Mouse (Mus musculus) MEL (cell line): Measurements from ENCODE around the gene Syce3. TPM values are rescaled to one million over a fixed set of nuclear protein-coding genes. Genes with fewer than 3 reads are reported as not detected.

Experiments
- DNase-seq: peaks from one replicate; pipeline ENCODE4 v3.0.0; 2011; ENCODE audit warnings: low read depth, low spot score
- H3K27ac ChIP-seq: 2 replicates; pipeline ENCODE4 v1.5.1; 2012; ENCODE audit warnings: low read depth, mild to moderate bottlenecking, control low read depth, low read length, moderate library complexity; ENCODE audit not compliant: control insufficient read depth
- H3K27me3 ChIP-seq, 2 experiments: fragments of 150-350 bp in 1 of 2; sonication (generic) in 1 of 2; 2 replicates each; pipeline ENCODE4 v1.6.1; 2012; ENCODE audit warnings: low read length in 2 of 2, mild to moderate bottlenecking in 2 of 2, improper control_type of control experiment in 1 of 2, moderate library complexity in 1 of 2; ENCODE audit not compliant: insufficient read depth in 2 of 2, control insufficient read depth in 1 of 2
- H3K36me3 ChIP-seq, 2 experiments: 2 replicates each; pipeline ENCODE4 v1.6.1; 2012 to 2014; ENCODE audit warnings: low read length in 2 of 2, improper control_type of control experiment in 1 of 2, inconsistent platforms in 1 of 2, mild to moderate bottlenecking in 1 of 2; ENCODE audit not compliant: insufficient read depth in 2 of 2, control insufficient read depth in 1 of 2
- H3K4me1 ChIP-seq, 2 experiments: fragments of 150-350 bp in 1 of 2; sonication (generic) in 1 of 2; 2 replicates each; pipeline ENCODE4 v1.6.1; 2012; ENCODE audit warnings: low read length in 2 of 2, improper control_type of control experiment in 1 of 2, mild to moderate bottlenecking in 1 of 2; ENCODE audit not compliant: insufficient read depth in 2 of 2, control insufficient read depth in 1 of 2
- H3K4me3 ChIP-seq, 2 experiments: fragments of 150-350 bp in 1 of 2; sonication (generic) in 1 of 2; 2 replicates each; pipeline ENCODE4 v1.5.1; 2012; ENCODE audit warnings: low read depth in 2 of 2, low read length in 2 of 2, mild to moderate bottlenecking in 2 of 2, moderate library complexity in 2 of 2, control low read depth in 1 of 2, improper control_type of control experiment in 1 of 2; ENCODE audit not compliant: control insufficient read depth in 1 of 2, insufficient read depth in 1 of 2
- H3K79me2 ChIP-seq: 2 replicates; pipeline ENCODE4 v1.6.1; 2012; ENCODE audit warnings: mild to moderate bottlenecking, low read length, moderate library complexity; ENCODE audit not compliant: control insufficient read depth, poor library complexity, insufficient read depth
- H3K9ac ChIP-seq: 2 replicates; pipeline ENCODE4 v1.6.1; 2012; ENCODE audit warnings: low read depth, mild to moderate bottlenecking, control low read depth, low read length, moderate library complexity; ENCODE audit not compliant: control insufficient read depth, poor library complexity, severe bottlenecking
- H3K9me3 ChIP-seq: fragments of 150-350 bp; sonication (generic); replicated peaks from 2 replicates; pipeline ENCODE4 v1.6.1; 2012; ENCODE audit warnings: mild to moderate bottlenecking, low read length, improper control_type of control experiment, moderate library complexity; ENCODE audit not compliant: insufficient read depth
- CHD1 ChIP-seq: IDR thresholded peaks from 2 replicates; pipeline ENCODE4 v1.6.1; 2012; ENCODE audit warnings: low read depth, mild to moderate bottlenecking, inconsistent platforms, low read length, improper control_type of control experiment
- HCFC1 ChIP-seq: IDR thresholded peaks from 2 replicates; pipeline ENCODE4 v1.6.1; 2012; ENCODE audit warnings: low read depth, mild to moderate bottlenecking, inconsistent platforms, low read length, improper control_type of control experiment, moderate library complexity
- MAFK ChIP-seq: IDR thresholded peaks from 2 replicates; pipeline ENCODE4 v1.6.1; 2011; ENCODE audit warnings: low read depth, mild to moderate bottlenecking, low read length, improper control_type of control experiment, borderline replicate concordance
- MYC ChIP-seq: IDR thresholded peaks from 2 replicates; pipeline ENCODE4 v1.6.1; 2011; ENCODE audit warnings: low read depth, mild to moderate bottlenecking, low read length, improper control_type of control experiment, moderate library complexity
- NRF1 ChIP-seq: IDR thresholded peaks from 2 replicates; pipeline ENCODE4 v1.6.1; 2014; ENCODE audit warnings: low read depth, mild to moderate bottlenecking, inconsistent platforms, low read length, improper control_type of control experiment, moderate library complexity; ENCODE audit not compliant: poor library complexity, insufficient read depth, severe bottlenecking
- RCOR1 ChIP-seq: IDR thresholded peaks from 2 replicates; pipeline ENCODE4 v1.6.1; 2012; ENCODE audit warnings: low read depth, mild to moderate bottlenecking, inconsistent platforms, low read length, improper control_type of control experiment
- SIN3A ChIP-seq: IDR thresholded peaks from 2 replicates; pipeline ENCODE4 v1.6.1; 2012; ENCODE audit warnings: low read length, improper control_type of control experiment, inconsistent platforms
- TBP ChIP-seq: IDR thresholded peaks from 2 replicates; pipeline ENCODE4 v1.8.0; 2011; ENCODE audit warnings: low read depth, low read length, improper control_type of control experiment
- TCF12 ChIP-seq: IDR thresholded peaks from 2 replicates; pipeline ENCODE4 v1.6.1; 2014; ENCODE audit warnings: low read depth, mild to moderate bottlenecking, inconsistent platforms, low read length, improper control_type of control experiment, moderate library complexity
- USF1 ChIP-seq: IDR thresholded peaks from 2 replicates; pipeline ENCODE4 v1.6.1; 2014; ENCODE audit warnings: low read depth, mild to moderate bottlenecking, inconsistent platforms, low read length, improper control_type of control experiment, moderate library complexity
- ZNF384 ChIP-seq: IDR thresholded peaks from 2 replicates; pipeline ENCODE4 v1.6.1; 2012; ENCODE audit warnings: low read depth, mild to moderate bottlenecking, inconsistent platforms, low read length, improper control_type of control experiment
- polyA plus RNA-seq, 2 experiments: library from polyadenylated mRNA; stranded (reverse) in 1 of 2; unstranded in 1 of 2; fragments of >175 nt in 1 of 2; fragments of >200 nt in 1 of 2; gene quantifications; 2 replicates each; pipeline versions ENCODE4 v1.2.1 to v1.2.4; 2012; ENCODE audit warnings: low replicate concordance in 2 of 2, low read depth in 1 of 2; ENCODE audit not compliant: insufficient read length in 2 of 2, insufficient read depth in 1 of 2, missing spikeins in 1 of 2
- total RNA-seq: library from RNA; depleted of rRNA; stranded (reverse); fragments of 300-350 nt; gene quantifications from 2 replicates; pipeline ENCODE4 v1.2.3, GENCODE M21; 2012

The Syce3 gene
- total and polyA plus RNA-seq, 3 experiments = 1.4 to 1.5 TPM; not detected in 1

DNA sequence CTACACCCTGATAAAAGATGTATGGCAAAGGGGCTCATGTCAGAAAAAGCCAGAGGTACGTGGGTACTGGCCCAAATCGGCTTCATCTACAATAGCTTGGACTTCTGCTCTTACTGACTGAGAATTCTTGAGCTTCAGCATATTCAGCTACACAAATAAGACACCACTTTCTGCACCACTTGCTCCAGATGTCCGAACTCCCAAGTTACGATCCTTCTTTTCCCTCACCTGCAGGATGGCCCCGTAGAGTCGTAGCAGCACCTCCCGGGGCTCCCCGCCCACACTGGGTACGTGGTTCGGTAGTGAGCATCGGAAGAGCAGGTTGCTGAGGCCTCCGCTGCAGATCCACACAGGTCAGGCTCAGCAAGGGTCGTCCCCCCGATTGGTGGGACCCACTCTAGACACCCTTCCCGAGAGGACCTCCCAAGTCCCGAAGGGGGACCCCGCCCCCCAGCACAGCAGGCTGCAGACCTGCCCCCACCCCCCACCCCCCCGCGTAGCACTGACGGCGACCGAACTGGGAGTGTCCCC, 18.6 kb upstream of the Syce3 start:
- Histone ChIP-seq H3K27ac (no peak overlapping the region), H3K9ac (peak overlapping the region; percentile 69), H3K36me3 (peaks cover 0 to 5% of the 10 kb centered on the region in 2 experiments; a peak in 2 of 4 replicates), H3K4me3 (peak overlapping the region; percentile 75 to 84), H3K27me3 (no peaks in the 10 kb centered on the region), H3K79me2 (no peaks in the 10 kb centered on the region; the same call in 1 of the 2 replicates), H3K4me1 (peaks cover 0 to 9% of the 10 kb centered on the region in 2 experiments; a peak in 1 of 4 replicates), H3K9me3 (no peaks in the 10 kb centered on the region)
- no peak for DNase-seq
- TF ChIP-seq MYC = no peak

DNA sequence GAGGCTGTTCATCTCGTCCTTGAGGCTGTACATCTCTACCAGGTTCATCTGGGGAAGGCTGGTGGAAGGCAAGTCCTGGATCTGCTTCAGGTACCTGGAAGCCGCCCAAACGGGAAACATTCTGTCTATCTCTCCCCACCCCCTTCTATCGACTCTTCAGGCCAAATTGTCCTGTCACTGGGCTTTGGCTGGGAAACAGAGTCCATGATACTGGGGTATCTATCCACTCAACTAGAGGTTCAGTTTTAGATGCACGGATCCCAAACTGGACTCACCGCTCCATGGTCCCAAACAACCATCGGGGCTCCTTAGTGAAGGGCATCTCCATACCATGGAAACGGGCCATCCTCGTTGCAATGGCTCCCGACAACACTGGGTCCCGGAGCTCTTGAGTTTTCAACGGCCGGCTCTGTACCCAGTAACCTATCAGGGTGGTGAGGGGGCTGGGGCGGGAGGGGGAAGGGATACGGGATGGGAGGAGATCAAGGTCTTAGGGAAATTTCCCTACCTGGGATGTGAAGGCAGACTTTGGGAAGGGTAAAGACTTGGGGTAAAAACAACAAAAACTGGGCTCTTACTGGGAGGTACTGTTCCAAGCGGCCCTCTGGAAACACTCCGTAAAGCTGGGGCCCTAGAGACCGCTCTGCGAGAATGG, 18.0 kb upstream of the Syce3 start:
- H3K79me2 ChIP-seq = no peaks in the 10 kb centered on the region; the same call in 1 of the 2 replicates
- no peak overlapping the region for H3K9ac ChIP-seq
- TF ChIP-seq RCOR1 (no peak), HCFC1 (no peak), TCF12 (no peak), TBP (no peak), CHD1 (no peak), USF1 (no peak), NRF1 (no peak), ZNF384 (no peak)
- peaks cover 0 to 9% of the 10 kb centered on the region in 2 experiments; a peak in 1 of 4 replicates for H3K4me1 ChIP-seq
- no peaks in the 10 kb centered on the region for H3K9me3 ChIP-seq
- H3K27me3 ChIP-seq = no peaks in the 10 kb centered on the region
- no peak for DNase-seq
- peaks cover 0 to 5% of the 10 kb centered on the region in 2 experiments; a peak in 2 of 4 replicates for H3K36me3 ChIP-seq
- peak overlapping the region in 1 of 2 experiments; percentile 84; a peak in 2 of 4 replicates for H3K4me3 ChIP-seq
- H3K27ac ChIP-seq = no peak overlapping the region

DNA sequence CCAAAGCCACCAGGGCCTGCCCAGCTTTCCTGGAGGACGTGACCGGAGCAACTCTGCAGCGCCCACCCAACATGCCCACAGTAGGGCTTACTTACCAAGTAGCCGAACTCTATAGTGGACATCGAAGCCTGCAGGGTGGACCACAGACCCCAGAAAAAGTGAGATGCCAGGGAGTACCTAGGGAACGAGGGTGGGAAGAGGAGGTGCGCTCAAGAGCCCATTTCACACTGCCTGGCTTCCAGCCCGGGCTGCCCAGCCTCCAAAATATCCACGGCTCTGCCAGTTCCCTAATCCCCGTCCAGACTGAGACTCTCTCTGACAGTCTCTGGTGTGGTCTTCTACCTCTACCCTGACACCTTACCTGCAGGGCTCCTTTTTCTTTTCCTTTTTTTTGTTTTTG, 16.4 kb upstream of the Syce3 start:
- no peak for DNase-seq
- Histone ChIP-seq H3K27me3 (no peaks in the 10 kb centered on the region), H3K79me2 (no peaks in the 10 kb centered on the region; the same call in 1 of the 2 replicates), H3K27ac (no peak overlapping the region), H3K9ac (no peak overlapping the region), H3K4me3 (no peak overlapping the region), H3K9me3 (no peaks in the 10 kb centered on the region), H3K4me1 (peaks cover 0 to 9% of the 10 kb centered on the region in 2 experiments; a peak in 1 of 4 replicates), H3K36me3 (peaks cover 0 to 5% of the 10 kb centered on the region in 2 experiments; a peak in 2 of 4 replicates)
- TF ChIP-seq MAFK = no peak
- TF ChIP-seq SIN3A = no peak
